Mouse (Mus musculus) embryonic fibroblast, embryonic 13.5 days (primary cell): ENCODE results near the gene Lce6a. TPM values are rescaled to one million over a fixed set of nuclear protein-coding genes. Genes with fewer than 3 reads are reported as not detected.

Experiments used
- H3K27ac ChIP-seq: 2 replicates; pipeline ENCODE4 v1.5.1; 2012; ENCODE audit warnings: low read length, control low read depth, inconsistent platforms; ENCODE audit not compliant: insufficient read depth
- H3K4me1 ChIP-seq: 2 replicates; pipeline ENCODE4 v1.6.1; 2011; ENCODE audit warnings: low read length; ENCODE audit not compliant: control insufficient read depth, insufficient read depth
- H3K4me3 ChIP-seq: 2 replicates; pipeline ENCODE4 v1.5.1; 2011; ENCODE audit warnings: mild to moderate bottlenecking, control low read depth, low read length; ENCODE audit not compliant: insufficient read depth
- CTCF ChIP-seq: IDR thresholded peaks from 2 replicates; pipeline ENCODE4 v1.5.1; 2011; ENCODE audit warnings: mild to moderate bottlenecking, control low read depth, low read length, moderate library complexity, borderline replicate concordance; ENCODE audit not compliant: insufficient read depth
- POLR2A ChIP-seq: IDR thresholded peaks from 2 replicates; pipeline ENCODE4 v1.6.1; 2011; ENCODE audit warnings: low read depth, mild to moderate bottlenecking, control low read depth, low read length, moderate library complexity
- polyA plus RNA-seq: library from polyadenylated mRNA; stranded (reverse); fragments of >200 nt; gene quantifications from 2 replicates; pipeline ENCODE4 v1.2.4, GENCODE M21; 2011; ENCODE audit warnings: low read depth; ENCODE audit not compliant: missing spikeins, insufficient read length

Lce6a gene
- polyA plus RNA-seq = not detected in 2 replicates

DNA sequence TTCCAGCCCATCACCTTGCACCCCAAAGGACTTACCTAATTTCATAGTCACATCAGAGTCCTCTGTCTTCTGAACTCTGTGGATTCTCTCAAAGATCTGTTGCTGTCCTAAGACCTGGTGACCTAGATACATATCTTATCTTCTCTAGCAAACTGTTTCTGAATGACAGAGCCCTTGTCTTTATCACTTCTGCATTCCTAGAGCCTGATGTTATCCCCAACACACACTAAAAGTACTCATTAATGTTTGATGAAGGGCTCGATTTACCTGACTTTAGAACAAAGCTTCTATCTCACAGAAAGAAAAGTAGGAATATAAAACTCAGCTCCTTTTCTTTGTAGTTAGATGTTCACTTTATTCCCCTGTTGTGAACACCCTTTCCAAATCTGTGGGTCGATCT is at the start of gene Lce6a:
Gene Lce6a (minus strand): TSS at position 101 of the 400 bp plus-strand sequence.
- H3K27ac ChIP-seq = no peak within 1 kb of the TSS
- H3K4me1 ChIP-seq = no peaks in the 10 kb centered on the region
- H3K4me3 ChIP-seq = no peak within 1 kb of the TSS
- TF ChIP-seq CTCF (no peak), POLR2A (no peak)

DNA sequence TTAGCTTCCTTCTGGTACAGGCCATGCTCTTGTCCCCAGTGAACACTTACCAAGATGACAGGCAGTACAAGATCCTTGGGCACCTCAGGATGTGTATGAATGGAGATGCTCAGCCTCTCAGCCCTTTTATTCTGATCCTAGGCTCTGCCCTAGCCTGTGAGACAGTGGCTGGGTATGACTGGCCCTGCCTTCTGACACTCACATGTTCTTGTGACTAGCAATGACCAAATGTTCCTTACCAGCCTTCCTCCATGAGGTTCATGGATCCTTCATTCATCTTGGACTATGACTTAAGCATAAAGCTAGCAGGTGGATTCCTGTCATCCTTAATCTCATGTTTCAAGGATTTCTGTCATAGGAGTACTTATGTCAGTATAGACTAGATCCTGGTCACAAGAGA is 48.8 kb upstream of the Lce6a start, which contains the start of gene Lce1a2:
Gene Lce1a2 (minus strand): TSS at position 101 of the 400 bp plus-strand sequence.
- H3K27ac ChIP-seq = no peak within 1 kb of the TSS
- H3K4me1 ChIP-seq = no peaks in the 10 kb centered on the region
- TF ChIP-seq POLR2A (no peak), CTCF (no peak)
- H3K4me3 ChIP-seq = no peak within 1 kb of the TSS

DNA sequence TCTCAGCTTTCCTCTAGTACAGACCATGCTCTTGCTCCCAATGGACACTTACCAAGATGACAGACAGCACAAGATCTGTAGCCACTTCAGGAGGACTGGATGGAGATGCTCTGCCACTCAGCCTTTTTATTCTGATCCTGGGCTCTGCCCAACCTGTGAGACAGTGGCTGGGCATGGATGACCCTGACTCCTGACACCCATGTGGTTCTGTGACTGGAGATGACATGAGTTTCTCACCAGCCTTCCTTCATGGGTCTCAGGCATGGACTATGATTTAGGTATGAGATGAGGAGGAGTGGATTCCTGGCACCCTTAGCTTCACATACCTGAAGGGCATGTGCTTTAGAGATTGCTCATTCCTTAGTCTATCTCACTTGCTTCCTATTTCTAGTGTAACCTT is 35.4 kb upstream of the Lce6a start, which contains the start of gene Lce1b:
Gene Lce1b (minus strand): TSS at position 101 of the 400 bp plus-strand sequence.
- no peak for TF ChIP-seq POLR2A
- TF ChIP-seq CTCF = no peak
- H3K4me3 ChIP-seq = no peak within 1 kb of the TSS
- no peak within 1 kb of the TSS for H3K27ac ChIP-seq
- H3K4me1 ChIP-seq = no peaks in the 10 kb centered on the region

DNA sequence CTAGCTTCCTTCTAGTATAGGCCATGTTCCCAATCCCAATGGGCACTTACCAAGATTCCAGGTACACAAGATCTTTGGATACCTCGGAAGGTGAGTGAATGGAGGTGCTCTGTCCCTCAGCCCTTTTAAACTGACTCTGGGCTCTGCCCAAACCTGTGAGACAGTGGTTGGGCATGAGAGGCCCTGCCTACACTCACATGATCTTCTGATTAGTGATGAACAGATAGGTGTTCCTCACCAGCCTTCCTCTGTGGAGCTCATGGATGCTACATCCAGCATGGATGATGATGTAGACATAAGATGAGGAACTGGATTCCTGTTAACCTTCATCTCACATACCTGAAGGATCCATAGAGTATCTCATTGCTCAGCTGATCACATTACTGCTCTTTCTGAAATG is 26.7 kb upstream of the Lce6a start, which contains the start of gene Lce1a1:
Gene Lce1a1 (minus strand): TSS at position 101 of the 400 bp plus-strand sequence.
- TF ChIP-seq CTCF (no peak), POLR2A (no peak)
- Histone ChIP-seq H3K4me3 (no peak within 1 kb of the TSS), H3K27ac (no peak within 1 kb of the TSS), H3K4me1 (no peaks in the 10 kb centered on the region)

DNA sequence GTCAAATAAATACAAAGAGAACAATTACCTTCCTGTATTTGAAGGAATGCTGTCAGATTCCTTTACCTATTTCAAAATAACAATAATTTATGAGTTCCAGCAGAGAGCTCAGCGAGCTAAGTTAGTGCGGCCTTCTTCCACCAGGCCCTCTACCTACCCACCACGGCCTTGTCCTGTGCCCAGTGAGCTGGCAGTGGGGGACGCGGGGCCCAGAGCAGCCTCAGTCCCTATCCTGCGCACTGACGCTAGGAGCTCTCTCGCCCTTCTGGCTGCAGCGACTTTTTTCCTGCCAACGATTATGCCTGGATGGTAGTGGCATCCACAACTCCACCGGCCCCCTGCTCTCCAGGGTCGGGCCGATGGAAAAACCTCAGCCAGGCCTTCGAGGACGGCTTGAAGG is 18.4 kb upstream of the Lce6a start:
- no peak overlapping the region for H3K4me3 ChIP-seq
- H3K27ac ChIP-seq = no peak overlapping the region
- TF ChIP-seq CTCF (no peak), POLR2A (no peak)
- H3K4me1 ChIP-seq = no peaks in the 10 kb centered on the region

DNA sequence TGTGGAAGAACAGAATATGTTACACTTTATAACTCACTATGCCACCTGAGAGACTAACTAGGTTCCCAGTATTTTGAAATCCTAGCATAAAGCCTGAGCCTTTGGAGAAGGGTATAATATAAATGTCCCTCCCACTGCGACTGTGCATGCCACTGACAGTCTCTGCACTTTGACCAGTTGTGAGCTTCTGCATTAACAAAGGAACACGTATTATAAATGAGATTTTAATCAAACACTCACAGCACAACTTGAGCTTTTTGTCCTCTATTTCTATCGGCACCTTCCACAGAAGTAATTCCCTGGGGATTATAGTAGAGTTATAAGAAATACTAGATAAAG is 17.2 kb upstream of the Lce6a start:
- TF ChIP-seq CTCF (no peak), POLR2A (no peak)
- no peaks in the 10 kb centered on the region for H3K4me1 ChIP-seq
- H3K4me3 ChIP-seq = no peak overlapping the region
- no peak overlapping the region for H3K27ac ChIP-seq

DNA sequence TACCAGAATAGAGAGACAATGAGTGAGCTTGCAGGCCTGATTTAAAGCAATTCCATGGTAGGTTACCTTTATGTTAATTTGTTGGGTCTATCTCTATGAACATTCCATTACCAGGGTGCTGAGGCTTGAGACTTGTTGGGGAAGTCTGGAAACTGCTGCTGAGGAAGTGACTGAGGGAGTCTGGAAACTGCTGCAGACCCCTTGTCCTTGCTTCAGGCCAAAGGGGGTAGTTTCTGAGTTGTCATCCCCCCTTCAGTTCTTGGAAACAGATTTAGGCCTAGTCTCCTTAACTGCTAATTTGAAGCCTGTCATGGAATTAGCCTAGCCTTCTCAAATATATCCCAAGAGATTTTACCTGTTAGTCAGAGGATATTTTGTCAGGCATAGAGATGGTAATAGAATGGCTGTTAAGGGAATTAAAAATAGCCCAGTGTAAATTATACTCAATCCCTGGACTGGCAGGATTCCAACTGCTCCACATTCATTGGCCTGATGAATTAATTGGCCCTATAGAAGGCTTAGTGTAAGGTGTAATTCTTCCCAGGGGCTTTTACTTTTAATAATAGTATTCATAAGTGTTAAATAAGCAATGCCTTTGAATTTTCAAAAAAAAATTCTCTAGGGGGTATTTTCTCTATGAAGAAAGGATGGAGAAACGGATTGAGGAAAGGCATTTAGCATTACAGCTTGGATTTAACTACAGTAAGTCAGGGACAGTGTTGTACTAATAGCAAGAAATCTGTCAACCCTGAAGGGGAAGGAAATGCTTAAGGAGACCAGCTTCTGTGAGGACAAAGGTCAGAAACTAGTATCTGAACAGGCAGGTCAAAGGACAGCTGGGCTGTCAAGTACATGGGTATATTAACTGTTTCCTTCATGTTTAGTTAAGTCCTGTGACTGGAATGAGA is 16.5 kb upstream of the Lce6a start:
- no peak for TF ChIP-seq CTCF
- TF ChIP-seq POLR2A = no peak
- Histone ChIP-seq H3K4me1 (no peaks in the 10 kb centered on the region), H3K27ac (no peak overlapping the region), H3K4me3 (no peak overlapping the region)

DNA sequence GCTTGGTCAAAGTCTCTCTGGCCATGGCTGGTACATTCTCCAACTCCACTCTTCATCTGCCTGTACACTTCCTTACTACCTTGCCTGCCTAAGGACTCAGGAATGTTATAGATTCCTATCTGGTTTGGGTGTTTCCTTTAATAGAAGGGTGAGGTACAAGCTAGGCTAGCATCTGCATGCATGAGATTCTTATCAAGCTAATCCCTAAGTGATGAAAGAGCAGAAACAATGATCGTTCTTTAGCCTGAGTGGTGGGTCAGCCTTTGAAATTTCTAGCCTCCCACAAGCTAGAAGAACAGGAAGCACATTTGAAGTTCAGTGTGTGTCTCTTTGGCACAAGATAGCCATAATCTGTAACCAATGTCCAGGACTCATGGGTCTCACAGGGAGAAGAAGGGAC is 11.7 kb downstream of the Lce6a start:
- Histone ChIP-seq H3K4me1 (no peaks in the 10 kb centered on the region; the same call in 1 of the 2 replicates), H3K4me3 (no peak overlapping the region), H3K27ac (peak overlapping the region; percentile 18; the same call in 1 of the 2 replicates)
- TF ChIP-seq POLR2A (no peak), CTCF (no peak)

DNA sequence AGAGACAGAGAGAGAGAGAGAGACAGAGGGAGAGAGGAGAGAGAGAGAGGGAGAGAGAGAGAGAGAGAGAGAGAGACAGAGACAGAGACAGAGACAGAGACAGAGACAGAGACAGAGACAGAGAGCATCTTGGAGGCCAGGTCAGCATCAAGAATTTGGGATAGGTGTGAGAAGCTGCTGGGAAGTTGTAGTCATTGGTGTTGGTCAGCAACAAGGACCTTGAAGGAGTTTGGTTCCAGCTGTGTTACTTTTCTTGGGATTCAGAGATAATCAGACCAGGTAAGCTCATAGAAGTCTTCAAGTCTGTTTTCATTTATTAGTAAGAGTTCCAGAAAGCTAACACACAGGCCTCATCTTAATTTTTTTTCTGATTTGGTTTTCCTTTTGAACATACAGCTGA is 14.1 kb downstream of the Lce6a start, which contains the start of gene 2210017I01Rik:
Gene 2210017I01Rik (minus strand): TSS at position 101 of the 400 bp plus-strand sequence.
- Histone ChIP-seq H3K4me3 (no peak within 1 kb of the TSS), H3K27ac (no peak within 1 kb of the TSS), H3K4me1 (no peaks in the 10 kb centered on the region; the same call in 1 of the 2 replicates)
- no peak for TF ChIP-seq CTCF
- TF ChIP-seq POLR2A = no peak

DNA sequence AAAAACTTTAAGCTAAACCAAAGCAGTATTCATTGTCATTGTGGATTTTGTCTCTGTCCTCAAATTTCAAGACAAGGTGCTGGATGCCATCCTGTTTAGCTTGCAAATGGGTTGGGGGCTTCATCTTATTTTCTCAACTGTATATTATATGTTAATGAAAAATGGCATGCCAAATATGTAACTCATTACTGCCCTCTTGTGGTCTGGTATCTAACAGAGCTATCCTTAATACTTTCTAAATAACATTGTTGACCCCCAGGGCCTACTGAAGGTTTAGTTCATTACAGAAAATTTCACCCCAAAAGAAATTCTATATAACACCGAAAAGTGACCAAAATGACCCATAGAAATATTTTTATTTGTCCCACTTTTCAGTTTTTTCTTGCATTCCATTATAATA is 19.3 kb downstream of the Lce6a start:
- Histone ChIP-seq H3K4me3 (no peak overlapping the region), H3K27ac (no peak overlapping the region), H3K4me1 (no peaks in the 10 kb centered on the region)
- TF ChIP-seq POLR2A (no peak), CTCF (no peak)
